Comparison of ENCODE assay signal across 8 mouse cellular contexts in the genomic region with DNA sequence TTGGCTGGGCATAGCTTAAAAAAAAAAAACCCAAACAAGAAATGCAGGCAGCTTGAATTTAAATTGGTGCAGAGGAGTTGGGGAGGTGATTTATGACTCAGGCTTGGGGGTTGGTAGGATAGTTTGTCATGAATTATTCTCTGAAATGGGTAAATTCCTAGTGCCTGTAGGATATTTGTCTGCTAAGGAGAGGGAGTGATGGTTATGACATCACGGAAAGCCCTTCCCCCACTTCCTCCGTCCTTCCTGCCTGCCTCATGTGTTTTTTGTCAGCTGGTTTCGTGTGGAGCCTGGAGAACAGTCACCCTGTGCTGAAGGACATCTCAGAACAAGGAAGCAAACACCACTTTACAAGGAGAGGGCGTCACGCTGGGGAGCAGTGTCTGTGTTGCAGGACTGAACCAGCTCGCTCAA. TPM values are rescaled to one million over a fixed set of nuclear protein-coding genes. Genes with fewer than 3 reads are reported as not detected.
A peak's percentile ranks its signal among the peaks of the same experiment; 100 is the strongest.
DNase-seq lines count a peak whose midpoint lies in the region; ATAC-seq and TF ChIP-seq lines count a peak whose summit lies in the region.

No protein-coding gene starts in this region.

- no peaks in the 10 kb centered on the region for H3K9me3 ChIP-seq in heart, postnatal 0 days (replicated peaks; ENCODE audit: control insufficient read depth, low read length)
- no peaks in the 10 kb centered on the region for H3K9me3 ChIP-seq in liver, embryonic 13.5 days (replicated peaks)

- H3K4me2 ChIP-seq in heart, postnatal 0 days (ENCODE audit: low read depth, low read length), result peak overlapping the region; percentile 35
- H3K4me2 ChIP-seq in liver, embryonic 13.5 days, result no peak overlapping the region

- H3K9ac ChIP-seq in heart, postnatal 0 days (replicated peaks; ENCODE audit: low read depth, low read length), result no peak overlapping the region
- no peak overlapping the region for H3K9ac ChIP-seq in liver, embryonic 13.5 days

- TF ChIP-seq CTCF in heart, postnatal 0 days (IDR thresholded peaks at IDR 0.05; ENCODE audit: low read depth), result no peak

- H3K36me3 ChIP-seq in heart, postnatal 0 days (replicated peaks; ENCODE audit: control insufficient read depth, insufficient read depth, low read length), result no peaks in the 10 kb centered on the region
- H3K36me3 ChIP-seq in liver, embryonic 13.5 days, result no peaks in the 10 kb centered on the region

- peaks cover 88% of the 10 kb centered on the region for H3K4me1 ChIP-seq in heart, postnatal 0 days (ENCODE audit: control insufficient read depth, insufficient read depth)
- peaks cover 88% of the 10 kb centered on the region for H3K4me1 ChIP-seq in liver, embryonic 13.5 days (replicated peaks)

- H3K27me3 ChIP-seq in heart, postnatal 0 days (ENCODE audit: control insufficient read depth, insufficient read depth, low read length), result no peaks in the 10 kb centered on the region
- H3K27me3 ChIP-seq in liver, embryonic 13.5 days, result no peaks in the 10 kb centered on the region

- no peak overlapping the region for H3K4me3 ChIP-seq in heart, postnatal 0 days (ENCODE audit: low read depth, low read length)
- no peak overlapping the region for H3K4me3 ChIP-seq in liver, embryonic 13.5 days (replicated peaks)

- peak; percentile 78 for TF ChIP-seq EP300 in heart, postnatal 0 days (IDR thresholded peaks at IDR 0.05; ENCODE audit: low read depth)

- peak; percentile 92 for ATAC-seq in heart, postnatal 0 days (ENCODE audit: insufficient read depth, low read depth)
- ATAC-seq in liver, embryonic 13.5 days (ENCODE audit: low read depth), result peak; percentile 13; the same call in 1 of the 2 replicates
- ATAC-seq in neutrophil, adult 5-6 weeks (ENCODE audit: extremely low read depth, insufficient number of reproducible peaks, low FRiP score, poor library complexity, severe bottlenecking), result peak; percentile 57

- peak overlapping the region; percentile 74 for H3K27ac ChIP-seq in heart, postnatal 0 days (ENCODE audit: low read depth)
- H3K27ac ChIP-seq in liver, embryonic 13.5 days, result peak overlapping the region; percentile 29

- peak; percentile 23 for DNase-seq in ovary, adult 18-20 months (ENCODE audit: low spot score)
- no peak for DNase-seq in ovary, postnatal 10 days (ENCODE audit: low spot score)
- peak; percentile 69 for DNase-seq in embryo, embryonic 10 days (ENCODE audit: low spot score)
- peak; percentile 93 for DNase-seq in heart, postnatal 0 days (ENCODE audit: low spot score)
- peak; percentile 86 for DNase-seq in kidney, postnatal 10 days
- no peak for DNase-seq in liver, embryonic 13.5 days
- peak; percentile 29 to 44 for DNase-seq in urinary bladder, postnatal 36 days (ENCODE audit: low spot score in 2 of 2)

- WGBS in heart, postnatal 0 days, result 5% methylated on average over 6 of the region's 6 CpGs
- 32% methylated on average over 6 of the region's 6 CpGs for WGBS in liver, embryonic 13.5 days (ENCODE audit: insufficient replicate concordance)

RNA-seq across cellular contexts. Expression of gene Dyrk1a, which starts 31.7 kb away (rescaled TPM):
- total RNA-seq in heart, postnatal 0 days (2014; rRNA removed; ENCODE audit: low replicate concordance), result 55.2 and 90.3 TPM in 2 replicates
- 6.9 and 7.7 TPM in 2 replicates for polyA plus RNA-seq in heart, postnatal 0 days (2015; fragmentation: Nextera tagmentation; extraction: Ambion mirVana)
- polyA plus RNA-seq in liver, embryonic 13.5 days (2015; fragmentation: Nextera tagmentation; extraction: Ambion mirVana), result 5.2 and 5.3 TPM in 2 replicates
- 113 and 124 TPM in 2 replicates for total RNA-seq in neutrophil, adult 5-6 weeks (2017)

Comparison
In these comparisons a context has a peak if more than half of its experiments do, and no peak if none do; other contexts are left out.
1. DNase-seq: peak in ovary, adult 18-20 months (single experiment), embryo, embryonic 10 days (single experiment), heart, postnatal 0 days (single experiment), kidney, postnatal 10 days (single experiment) and urinary bladder, postnatal 36 days (2 of 2); none in ovary, postnatal 10 days (single experiment) and liver, embryonic 13.5 days (single experiment).
2. ATAC-seq: peak in every context shown above with its lines; median percentile 92 in heart, postnatal 0 days; 57 in neutrophil, adult 5-6 weeks; 13 in liver, embryonic 13.5 days.